Mouse (Mus musculus): Measurements from ENCODE around the gene 4933425L06Rik. TPM values are rescaled to one million over a fixed set of nuclear protein-coding genes. Genes with fewer than 3 reads are reported as not detected.
A peak's percentile ranks its signal among the peaks of the same experiment; 100 is the strongest.

Gene 4933425L06Rik
- not detected for total RNA-seq (2021)
- long read RNA-seq, result 0 reads

- no peak for DNase-seq (ENCODE audit: low spot score in 2 of 2)
Measured at GRCm38 (mm10) chr13:105081862-105082261, at the start of gene 4933425L06Rik. TSS of gene 4933425L06Rik (plus strand) at chr13:105082122.

GRCm38 (mm10) chr13:105037816-105038215 lies 44.1 kb upstream of the 4933425L06Rik start:
- DNase-seq (ENCODE audit: low spot score in 2 of 2), result no peak

GRCm38 (mm10) chr13:105038334-105038733 lies 43.6 kb upstream of the 4933425L06Rik start:
- no peak for DNase-seq (ENCODE audit: low spot score in 2 of 2)

- no peak for DNase-seq (ENCODE audit: low spot score in 2 of 2)
Measured at GRCm38 (mm10) chr13:105043882-105044281, 38.0 kb upstream of the 4933425L06Rik start.

- no peak for DNase-seq (ENCODE audit: low spot score in 2 of 2)
Measured at GRCm38 (mm10) chr13:105047377-105047776, 34.5 kb upstream of the 4933425L06Rik start.

GRCm38 (mm10) chr13:105048662-105049061 lies 33.3 kb upstream of the 4933425L06Rik start:
- no peak for DNase-seq (ENCODE audit: low spot score in 2 of 2)

- no peak for DNase-seq (ENCODE audit: low spot score in 2 of 2)
Measured at GRCm38 (mm10) chr13:105051432-105051831, 30.5 kb upstream of the 4933425L06Rik start.

GRCm38 (mm10) chr13:105053618-105054017 lies 28.3 kb upstream of the 4933425L06Rik start:
- DNase-seq (ENCODE audit: low spot score in 2 of 2), result peak; percentile 41 to 55

GRCm38 (mm10) chr13:105054181-105054940 lies 27.6 kb upstream of the 4933425L06Rik start, which contains the start of gene Rgs7bp:
TSS of gene Rgs7bp (minus strand) at chr13:105054930.
- peak; percentile 78 to 82 for DNase-seq (ENCODE audit: low spot score in 2 of 2)

- no peak for DNase-seq (ENCODE audit: low spot score in 2 of 2)
Measured at GRCm38 (mm10) chr13:105054941-105055309, 27.0 kb upstream of the 4933425L06Rik start.

- no peak for DNase-seq (ENCODE audit: low spot score in 2 of 2)
Measured at GRCm38 (mm10) chr13:105055374-105055773, 26.5 kb upstream of the 4933425L06Rik start.

- DNase-seq (ENCODE audit: low spot score in 2 of 2), result no peak
Measured at GRCm38 (mm10) chr13:105066119-105066518, 15.8 kb upstream of the 4933425L06Rik start.

GRCm38 (mm10) chr13:105066890-105067845 lies 14.8 kb upstream of the 4933425L06Rik start:
- DNase-seq (ENCODE audit: low spot score in 2 of 2), result no peak

- DNase-seq (ENCODE audit: low spot score in 2 of 2), result no peak
Measured at GRCm38 (mm10) chr13:105089276-105089675, 7.4 kb downstream of the 4933425L06Rik start.

- no peak for DNase-seq (ENCODE audit: low spot score in 2 of 2)
Measured at GRCm38 (mm10) chr13:105096316-105096715, 14.4 kb downstream of the 4933425L06Rik start.

- no peak for DNase-seq (ENCODE audit: low spot score in 2 of 2)
Measured at GRCm38 (mm10) chr13:105100705-105101104, 18.8 kb downstream of the 4933425L06Rik start.

GRCm38 (mm10) chr13:105104385-105104784 lies 22.5 kb downstream of the 4933425L06Rik start:
- no peak for DNase-seq (ENCODE audit: low spot score in 2 of 2)

- no peak for DNase-seq (ENCODE audit: low spot score in 2 of 2)
Measured at GRCm38 (mm10) chr13:105111599-105111998, 29.7 kb downstream of the 4933425L06Rik start.

GRCm38 (mm10) chr13:105121617-105122016 lies 39.7 kb downstream of the 4933425L06Rik start:
- DNase-seq (ENCODE audit: low spot score in 2 of 2), result no peak

GRCm38 (mm10) chr13:105122092-105122491 lies 40.2 kb downstream of the 4933425L06Rik start:
- DNase-seq (ENCODE audit: low spot score in 2 of 2), result no peak

GRCm38 (mm10) chr13:105130080-105130479 lies 48.2 kb downstream of the 4933425L06Rik start:
- DNase-seq (ENCODE audit: low spot score in 2 of 2), result no peak

- DNase-seq (ENCODE audit: low spot score in 2 of 2), result no peak
Measured at GRCm38 (mm10) chr13:105132370-105132769, 50.4 kb downstream of the 4933425L06Rik start.
